Mouse (Mus musculus): ENCODE measurements at regions not wholly inside any gene's neighbourhood (a gene's known extent, or its start where the extent isn't known, plus 50 kb on each side); places are given as distances from the start of the nearest gene placed in this dataset.

DNA sequence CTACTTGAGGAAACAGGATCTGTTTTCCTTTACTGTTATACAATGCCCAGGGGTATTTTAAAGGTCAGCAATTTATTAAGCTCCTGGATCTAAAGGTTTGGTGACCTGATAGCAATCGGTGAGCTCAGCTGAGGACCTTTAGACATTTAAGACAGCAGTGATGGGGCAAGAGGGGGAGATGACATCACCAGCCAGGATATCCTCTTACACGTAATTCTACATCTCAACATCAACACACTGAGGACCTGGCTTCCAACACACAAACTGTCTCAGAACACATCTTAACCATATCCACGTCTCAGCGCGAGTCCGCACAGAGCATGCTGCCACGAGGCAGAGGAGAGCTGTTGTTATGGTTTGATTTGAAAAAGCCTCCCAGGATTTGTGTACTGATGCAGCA, 69.2 kb downstream of the Nhlrc3 start:
- no peak for DNase-seq (ENCODE audit: low read depth)

DNA sequence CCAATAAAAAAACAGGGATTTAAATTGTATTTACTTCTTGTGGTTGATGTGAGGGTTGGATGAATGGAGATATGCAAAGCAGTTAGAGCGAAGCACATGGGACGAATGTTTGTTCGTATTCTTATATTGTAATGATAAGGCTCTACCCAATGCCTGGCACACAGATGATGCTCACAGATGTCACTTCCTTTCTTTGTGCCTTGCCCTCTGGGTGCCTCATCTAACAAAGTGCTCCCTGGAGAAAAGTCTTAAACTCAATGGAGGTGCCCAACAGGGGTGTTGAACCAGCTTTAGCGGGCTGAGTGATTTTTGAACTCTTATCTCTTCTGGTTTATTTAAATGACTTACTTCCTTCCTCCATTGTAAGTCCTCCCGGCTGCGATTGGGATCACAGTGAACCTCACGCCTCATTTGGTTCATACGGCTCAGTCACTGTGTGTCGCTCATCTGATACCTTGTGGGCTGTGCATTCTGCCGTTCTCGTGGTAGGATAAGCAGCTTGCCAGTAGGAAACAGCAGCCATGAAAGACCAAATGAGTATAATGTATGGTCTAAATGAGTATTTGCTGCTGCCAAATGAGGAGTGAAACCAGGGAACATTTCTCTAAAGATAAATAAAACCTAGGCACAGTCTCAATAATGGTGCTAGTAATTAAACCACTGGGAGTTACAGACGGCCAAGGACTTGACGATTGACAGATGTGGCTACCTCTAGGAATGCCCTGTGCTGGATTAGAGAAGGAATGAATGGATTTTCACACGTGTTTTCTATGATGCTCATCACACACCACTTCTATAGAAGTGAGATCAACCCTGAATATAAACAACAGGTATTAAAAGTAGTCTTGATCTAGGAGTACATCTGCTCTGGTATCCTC, 81.2 kb downstream of the Nhlrc3 start:
- DNase-seq (ENCODE audit: low read depth) = no peak

DNA sequence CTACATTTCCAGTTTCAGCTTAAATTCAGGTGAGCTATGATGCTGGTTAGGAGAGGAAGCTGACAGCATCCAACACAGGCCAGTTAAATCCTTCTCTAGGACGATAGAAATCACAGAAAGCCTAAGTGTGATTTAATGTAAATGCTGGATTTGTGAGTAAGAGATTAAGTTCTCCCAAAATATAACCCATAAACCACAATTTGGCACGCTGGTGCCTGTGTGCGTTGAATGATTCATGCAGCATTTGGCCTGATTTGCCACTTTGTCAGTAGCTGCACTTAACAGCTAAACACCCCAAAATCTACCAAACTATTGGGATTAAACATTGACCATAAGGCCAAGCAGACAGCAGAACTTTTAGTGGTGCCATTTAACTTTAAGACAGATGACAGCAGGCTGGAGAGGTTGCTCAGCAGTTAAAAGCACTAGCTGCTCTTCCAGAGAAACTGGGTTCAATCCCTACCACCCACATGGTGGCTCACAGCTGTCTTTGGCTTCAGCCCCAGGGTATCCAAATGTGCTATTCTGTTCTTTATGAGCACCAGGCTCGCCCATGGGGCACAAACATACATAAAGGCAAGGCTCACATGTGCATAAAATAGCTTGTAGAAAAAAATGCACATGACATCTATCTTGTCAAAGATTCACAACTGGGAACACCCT, 83.5 kb downstream of the Nhlrc3 start:
- DNase-seq (ENCODE audit: low read depth) = no peak

GRCm38 (mm10) chr3:53376864-53377447, 86.2 kb downstream of the Nhlrc3 start:
- no peak for DNase-seq (ENCODE audit: low read depth)

GRCm38 (mm10) chr3:53372887-53373286, 90.2 kb downstream of the Nhlrc3 start:
- no peak for DNase-seq (ENCODE audit: low read depth)

DNA sequence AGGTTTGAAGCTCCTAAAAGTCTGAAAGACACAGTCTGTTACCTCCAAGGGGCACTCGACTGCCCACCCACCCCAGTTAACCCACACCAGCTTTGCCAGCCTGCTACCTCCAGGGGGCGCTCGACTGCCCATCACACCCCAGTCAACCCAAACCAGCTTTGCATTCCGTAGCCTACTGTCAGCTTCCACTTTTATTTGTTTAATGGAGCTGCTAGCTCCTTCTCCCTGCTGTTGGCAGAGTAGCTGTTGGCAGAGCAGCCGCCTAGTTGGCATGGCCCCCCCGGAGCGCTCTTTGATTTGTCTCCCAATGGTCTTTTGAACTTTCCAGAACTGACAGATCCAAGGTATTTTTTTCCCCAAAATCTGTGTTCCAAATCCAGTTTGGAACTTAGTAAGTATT, 91.2 kb downstream of the Nhlrc3 start:
- peak; percentile 3 for DNase-seq (ENCODE audit: low read depth)

- DNase-seq (ENCODE audit: low read depth) = no peak
These were observed 101.9 kb downstream of the Nhlrc3 start for GRCm38 (mm10) chr3:53361202-53361601.

DNA sequence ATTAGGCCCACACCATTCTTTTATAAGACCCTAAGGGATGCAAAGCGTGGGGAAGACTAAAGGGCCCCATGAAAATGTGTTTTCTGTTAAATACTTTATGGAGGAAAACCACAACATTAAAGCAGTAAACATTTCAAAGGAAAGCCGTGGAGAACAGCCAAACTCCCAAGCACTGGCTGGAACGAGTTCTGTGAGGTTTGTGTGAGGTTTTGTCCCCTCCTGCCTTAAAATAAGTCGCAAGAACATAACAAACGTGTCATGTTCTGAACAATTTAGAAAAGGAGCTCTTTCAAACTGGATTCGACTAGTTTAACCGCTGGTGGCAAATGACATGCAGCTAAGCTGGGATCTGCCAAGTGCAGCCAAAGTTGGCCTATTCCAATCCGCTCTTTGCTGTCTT, 109.4 kb downstream of the Nhlrc3 start:
- DNase-seq (ENCODE audit: low read depth) = no peak

DNA sequence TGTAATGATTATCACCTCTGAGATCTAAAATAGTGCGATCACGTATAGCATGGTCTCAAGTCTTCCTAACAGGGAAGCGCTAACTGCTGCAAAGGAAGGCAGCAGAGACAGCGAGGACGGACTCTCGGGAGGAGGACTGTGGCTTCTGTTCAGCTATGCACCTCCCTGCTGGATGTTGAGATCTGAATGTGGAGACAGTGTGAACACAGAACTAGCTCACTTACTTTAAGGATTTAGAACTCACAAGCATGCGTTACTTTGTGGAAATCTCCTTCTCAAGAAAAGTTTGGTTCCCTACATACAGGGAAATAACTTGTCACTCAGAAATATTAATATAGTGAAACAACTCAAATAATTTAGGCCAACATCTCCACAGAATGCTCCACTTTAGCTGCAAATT, 109.8 kb downstream of the Nhlrc3 start:
- no peak for DNase-seq (ENCODE audit: low read depth)

GRCm38 (mm10) chr3:53343638-53344037, 119.5 kb downstream of the Nhlrc3 start:
- no peak for DNase-seq (ENCODE audit: low read depth)

GRCm38 (mm10) chr3:53341304-53342206, 121.6 kb downstream of the Nhlrc3 start:
- DNase-seq (ENCODE audit: low read depth) = no peak

DNA sequence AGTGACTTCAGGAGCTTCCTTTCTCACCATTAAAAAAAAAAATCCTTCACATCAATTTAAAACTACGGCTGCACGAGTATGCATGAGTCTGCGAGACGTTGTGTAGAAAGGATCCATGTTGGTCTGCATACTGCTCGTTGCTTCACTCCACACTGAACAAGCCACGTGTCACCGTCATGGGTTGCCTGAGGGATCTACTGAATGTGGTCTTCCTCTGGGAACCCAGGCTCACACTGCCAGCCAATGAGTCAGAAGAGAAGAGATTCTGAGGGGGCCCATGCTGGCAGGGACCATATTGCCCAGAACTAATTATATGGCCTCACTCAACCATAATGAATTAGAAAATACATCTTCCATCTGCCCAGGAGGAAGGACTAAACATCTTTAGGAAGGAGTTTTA, 124.6 kb downstream of the Nhlrc3 start:
- no peak for DNase-seq (ENCODE audit: low read depth)

GRCm38 (mm10) chr3:53334051-53334450, 129.1 kb downstream of the Nhlrc3 start:
- no peak for DNase-seq (ENCODE audit: low read depth)

DNA sequence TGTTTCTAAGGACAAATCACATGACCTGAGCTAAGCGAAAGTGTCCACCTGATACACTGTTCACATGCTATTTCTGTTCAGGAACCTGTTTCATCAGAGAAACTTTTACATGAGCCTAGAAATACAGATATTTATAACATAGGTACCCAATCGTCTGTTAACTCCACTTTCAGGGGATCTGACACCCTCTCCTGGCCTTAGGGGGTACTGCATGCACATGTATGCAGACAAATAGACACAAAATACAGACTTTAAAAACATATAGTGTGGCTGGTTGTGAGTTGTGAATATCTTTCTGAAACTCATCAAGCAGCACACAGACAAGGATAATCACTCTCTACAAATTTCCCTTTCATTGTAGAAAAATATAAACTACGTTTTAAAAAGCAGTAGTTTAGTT, 133.6 kb downstream of the Nhlrc3 start:
- no peak for DNase-seq (ENCODE audit: low read depth)

DNA sequence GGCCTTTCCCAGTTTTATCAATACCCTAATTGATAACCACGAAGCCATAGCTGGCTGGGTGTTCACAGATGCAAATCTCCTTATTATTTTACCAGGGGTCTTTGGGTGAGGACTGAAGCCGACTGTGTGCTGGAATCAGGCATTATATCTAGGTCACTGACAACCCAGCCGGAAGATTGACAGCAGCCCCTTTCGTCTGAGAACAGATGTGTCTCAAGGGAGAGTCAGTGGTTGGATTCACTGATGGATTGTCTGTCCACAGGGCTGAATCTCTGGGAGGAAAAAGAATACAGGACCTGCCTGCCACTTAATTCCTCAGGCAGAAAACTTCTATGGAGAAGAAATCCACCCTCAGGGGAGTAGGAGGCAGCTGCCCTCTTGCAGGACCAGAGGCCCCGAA, 135.7 kb downstream of the Nhlrc3 start:
- no peak for DNase-seq (ENCODE audit: low read depth)

- no peak for DNase-seq (ENCODE audit: low read depth)
These were observed 136.2 kb downstream of the Nhlrc3 start for GRCm38 (mm10) chr3:53326967-53327366.

DNA sequence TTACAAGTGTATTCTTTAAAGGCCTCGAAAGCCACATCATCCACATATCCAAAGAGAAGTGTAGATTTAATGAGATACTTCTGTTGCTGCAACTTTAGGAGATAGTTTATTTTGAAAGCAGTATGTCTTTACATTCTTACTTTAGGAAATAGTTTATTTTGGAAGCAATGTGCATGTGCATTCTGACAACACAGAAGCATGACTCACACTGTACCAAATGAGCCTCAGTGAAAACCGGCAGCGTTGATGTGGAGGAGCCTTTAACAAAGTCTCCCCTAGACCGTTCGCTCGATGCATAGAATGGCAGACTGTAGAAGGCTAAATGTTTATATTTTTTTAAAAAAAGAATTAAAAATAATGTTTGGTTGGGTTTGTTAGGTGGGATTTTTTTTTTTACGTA, 138.1 kb downstream of the Nhlrc3 start:
- no peak for DNase-seq (ENCODE audit: low read depth)

DNA sequence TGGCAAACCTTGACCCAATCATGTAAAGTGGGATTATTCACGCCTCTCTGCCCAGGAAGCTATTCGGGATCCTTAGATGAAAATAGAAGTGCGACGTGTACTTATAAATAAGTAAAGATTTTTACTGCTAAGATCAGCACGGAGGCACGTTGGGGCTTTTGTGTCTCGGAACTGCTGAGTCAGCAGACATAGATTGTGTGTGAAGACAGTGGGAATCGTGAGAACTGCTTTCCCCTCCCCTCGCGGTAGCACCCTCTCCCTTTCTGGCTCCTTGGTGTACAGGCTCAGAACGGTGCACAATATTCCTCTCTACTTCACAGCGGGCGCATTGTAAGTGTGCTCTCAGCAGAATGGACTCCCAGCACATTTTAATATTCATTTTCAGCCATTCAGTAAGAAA, 138.7 kb downstream of the Nhlrc3 start:
- no peak for DNase-seq (ENCODE audit: low read depth)

GRCm38 (mm10) chr3:53315449-53315848, 147.7 kb downstream of the Nhlrc3 start:
- no peak for DNase-seq (ENCODE audit: low read depth)
